Mouse (Mus musculus): ENCODE results near the gene Ubxn10.

Gene Ubxn10

DNA sequence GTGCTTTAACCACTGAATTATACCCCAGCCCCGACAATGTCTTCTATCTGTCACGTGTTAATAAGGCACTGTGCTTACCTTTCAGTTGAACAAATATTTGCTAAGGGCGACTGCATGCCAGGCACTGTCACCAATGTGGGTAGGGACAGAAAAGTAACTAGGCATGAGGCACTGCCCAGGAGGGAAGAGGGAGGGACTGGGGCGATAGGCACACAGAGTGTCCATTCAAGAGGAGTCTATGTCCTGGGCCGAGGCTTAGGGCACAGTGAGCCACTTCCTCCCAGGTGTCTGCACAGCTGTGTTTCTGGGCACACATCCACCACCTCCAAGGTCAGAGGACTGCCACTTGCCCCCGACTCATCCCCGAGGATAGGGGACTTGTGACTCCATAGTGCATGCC is at the start of gene Ubxn10:
Ubxn10 (minus strand) TSS at position 137 of the 400 bp plus-strand sequence.
- DNase-seq, result no peak

DNA sequence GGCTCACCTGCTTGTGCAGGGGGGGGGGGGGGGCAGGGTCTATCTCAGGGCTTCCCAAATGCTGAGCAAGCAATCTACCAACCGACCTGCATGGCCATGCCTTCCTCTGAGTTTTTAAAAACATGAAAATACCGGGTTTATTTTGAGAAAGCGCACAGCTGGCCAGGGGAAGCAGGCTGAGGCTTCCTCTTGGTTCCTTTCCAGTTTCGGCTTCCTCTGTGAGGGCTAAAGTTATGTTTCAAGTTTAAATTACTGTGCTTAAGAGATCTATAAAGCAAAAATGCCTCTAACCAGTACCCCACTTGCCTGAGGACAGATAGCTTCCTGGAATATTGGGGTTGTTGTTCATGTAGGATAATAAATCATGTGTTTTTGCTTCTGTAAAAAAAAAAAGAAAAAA is 49.2 kb upstream of the Ubxn10 start:
- no peak for DNase-seq

DNA sequence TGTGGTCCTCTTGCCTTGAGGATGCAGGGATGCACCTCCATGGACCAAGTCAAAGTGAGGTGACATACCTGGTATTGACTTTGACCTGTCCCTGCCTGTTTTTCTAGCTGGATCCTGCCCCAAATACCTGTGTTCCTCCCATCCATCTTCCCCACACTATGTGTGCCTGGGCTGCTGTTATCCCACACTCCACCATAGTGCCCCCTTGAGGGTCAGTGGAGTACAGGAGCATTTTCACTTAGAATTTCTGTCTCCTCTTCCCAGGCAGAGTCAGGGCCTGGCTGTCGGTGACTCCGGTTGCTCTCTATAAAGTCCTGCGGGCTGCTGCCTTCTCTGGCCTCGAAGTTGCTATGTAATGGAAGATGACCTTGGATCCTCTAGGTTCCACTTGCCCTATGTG is 48.8 kb upstream of the Ubxn10 start:
- no peak for DNase-seq

DNA sequence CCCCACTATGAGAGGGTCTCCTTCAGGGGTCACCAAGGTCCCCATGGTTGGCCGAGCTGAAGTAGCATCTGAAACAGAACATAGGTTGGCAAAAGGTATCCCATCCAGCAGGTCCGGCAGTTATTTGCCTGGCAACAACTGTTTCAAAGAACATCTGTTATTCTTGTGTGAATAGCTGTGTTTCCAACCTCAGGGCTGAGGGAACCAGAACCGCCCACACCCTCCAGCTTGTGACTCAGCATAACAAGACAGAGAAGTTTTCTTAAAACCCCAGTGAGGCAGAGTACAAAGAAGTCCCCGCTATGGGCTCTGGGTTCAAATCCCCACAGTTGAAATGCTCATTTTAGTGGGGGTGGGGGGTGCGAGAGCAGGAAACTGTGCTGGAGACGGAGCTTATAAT is 45.1 kb upstream of the Ubxn10 start:
- no peak for DNase-seq

DNA sequence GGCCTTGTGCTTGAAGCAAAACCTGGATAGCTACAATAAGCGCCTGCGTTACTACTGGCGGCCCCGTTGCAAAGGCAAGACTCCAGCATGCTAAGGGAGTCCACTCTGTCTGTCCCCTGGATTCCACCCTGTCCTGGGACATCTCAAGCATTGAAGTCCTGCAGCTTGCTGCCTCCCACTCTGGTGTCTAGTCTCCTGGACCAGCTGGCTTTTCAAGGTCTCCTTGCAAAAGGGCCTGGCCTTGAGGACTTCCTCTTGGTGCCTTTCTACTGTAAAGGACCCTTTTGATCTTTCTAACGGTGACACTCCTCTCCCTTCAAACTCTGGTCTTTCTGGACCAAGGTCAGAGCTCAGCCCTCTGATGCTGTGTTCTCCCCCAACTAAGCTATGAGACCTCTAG is 43.3 kb upstream of the Ubxn10 start:
- DNase-seq, result no peak

DNA sequence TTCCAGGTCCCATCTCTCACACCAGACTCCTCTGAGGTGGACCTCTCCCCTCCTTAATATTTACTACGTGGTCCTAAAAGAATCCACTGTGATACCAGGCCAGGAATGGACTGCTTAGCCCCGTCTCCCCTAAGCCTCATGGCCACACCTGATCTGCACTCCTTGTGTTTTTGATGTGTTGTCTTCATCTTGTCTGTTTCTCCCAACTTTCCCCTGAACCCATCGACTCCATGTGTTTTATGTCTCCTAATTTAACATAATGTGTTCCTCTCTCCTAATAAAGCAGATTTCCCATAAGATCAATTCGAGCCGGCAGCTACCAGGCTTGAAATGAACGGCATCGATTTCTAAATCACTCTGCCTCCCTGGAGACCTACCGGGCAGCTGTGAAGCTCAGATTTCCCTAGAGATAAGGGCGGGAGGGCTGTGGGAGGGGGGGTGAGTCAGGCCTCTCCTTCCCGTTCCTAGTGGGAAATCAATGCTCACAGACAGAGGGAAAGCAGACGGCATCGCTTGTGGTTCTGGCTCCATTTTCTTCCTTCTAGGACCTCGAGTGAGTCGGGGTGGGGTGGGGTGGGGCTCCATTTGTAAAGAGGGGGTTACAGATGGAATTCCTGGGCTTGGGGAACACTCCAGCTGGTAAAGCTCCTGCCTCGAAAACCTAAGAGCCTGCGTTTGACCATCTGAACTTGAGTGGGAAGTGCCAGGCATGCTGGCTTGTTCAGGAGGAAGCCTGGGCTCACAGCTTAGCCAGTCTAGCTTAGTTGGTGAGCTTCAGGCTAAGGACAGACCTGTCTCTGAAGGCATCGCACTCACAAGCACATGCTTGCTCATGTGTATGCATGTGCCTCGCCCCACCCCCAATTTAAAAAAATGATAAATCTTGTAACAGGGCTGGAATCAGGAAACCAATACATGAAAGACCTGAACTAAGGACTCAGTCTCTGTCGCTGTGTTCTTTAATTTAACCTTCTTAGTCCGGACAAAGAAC is 40.7 kb upstream of the Ubxn10 start:
- DNase-seq, result no peak

DNA sequence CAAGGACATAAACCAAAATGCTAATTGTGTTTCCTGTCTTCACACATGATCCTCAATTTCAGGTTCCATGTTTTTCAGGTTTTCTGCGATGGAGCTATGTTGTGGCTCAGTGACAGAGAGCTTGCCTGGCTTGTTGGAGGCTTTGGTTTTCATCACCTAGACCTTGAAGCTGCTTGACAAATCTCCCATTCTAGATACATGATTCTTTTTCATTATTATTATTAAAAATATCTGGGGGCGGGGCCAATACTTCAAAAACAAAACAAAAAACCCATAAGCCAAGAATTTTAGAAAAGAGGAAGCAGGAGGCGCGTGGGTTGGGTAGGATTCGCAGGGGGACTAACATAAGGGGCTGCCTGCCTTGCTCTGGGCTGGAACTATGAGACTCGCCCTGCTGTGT is 38.5 kb upstream of the Ubxn10 start, which contains the start of gene Pla2g2d:
Pla2g2d (plus strand) TSS at position 301 of the 400 bp plus-strand sequence.
- DNase-seq, result no peak

DNA sequence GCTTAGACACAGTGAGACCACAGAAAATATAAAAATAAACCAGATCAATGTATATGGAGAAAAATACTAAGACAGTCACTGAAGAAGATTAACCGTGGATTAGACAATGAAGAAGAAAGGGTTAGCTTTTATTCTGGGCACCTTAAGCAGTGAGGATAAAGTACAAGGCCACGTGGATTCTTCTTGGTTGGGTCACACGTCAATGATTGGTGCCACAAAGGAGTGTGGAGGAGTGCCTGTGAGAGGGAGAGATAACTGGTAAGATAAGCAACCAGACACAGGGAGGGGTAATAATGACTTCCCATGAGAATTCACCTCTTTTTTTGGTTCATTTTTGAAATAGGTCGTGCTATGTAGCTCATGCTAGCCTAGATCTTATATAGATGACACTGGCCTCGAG is 35.4 kb upstream of the Ubxn10 start:
- no peak for DNase-seq

DNA sequence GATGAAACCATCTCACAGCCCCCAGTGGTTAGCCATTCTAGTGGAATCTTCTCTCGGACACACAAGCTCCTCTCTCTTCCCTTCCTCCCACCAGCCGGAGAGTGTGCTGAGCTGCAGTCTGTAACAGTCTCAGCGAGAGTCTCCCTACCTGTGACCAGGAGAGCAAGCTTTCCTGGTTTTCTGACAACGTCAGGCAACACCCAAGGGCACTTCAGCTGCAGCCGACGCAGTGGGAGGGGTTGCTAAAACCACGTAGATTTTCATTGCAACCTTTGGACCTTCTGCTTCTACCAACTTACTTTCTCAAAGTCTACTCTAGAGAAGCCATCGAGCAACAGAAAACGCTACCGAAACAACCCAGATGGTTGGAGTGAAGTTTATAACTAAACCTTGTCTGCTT is 35.0 kb upstream of the Ubxn10 start:
- DNase-seq, result no peak

DNA sequence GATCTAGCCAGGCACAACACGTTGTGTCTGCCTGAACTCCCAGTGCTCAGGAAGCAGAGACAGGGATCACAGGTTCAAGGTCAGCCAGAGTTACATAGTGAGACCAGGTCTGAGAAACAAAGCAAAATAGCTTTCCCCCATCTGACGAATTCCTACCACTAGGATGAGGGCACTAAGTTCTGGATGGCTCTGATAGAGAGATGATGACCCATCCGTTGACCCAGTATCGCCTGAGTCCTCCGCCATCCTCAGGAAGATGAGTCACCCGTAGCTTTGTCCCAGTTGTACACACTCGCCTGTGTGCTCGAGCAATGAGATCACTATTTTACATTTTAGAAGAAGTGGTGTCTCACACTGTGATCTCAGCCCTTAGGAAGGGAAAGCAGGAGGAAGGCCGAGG is 25.3 kb upstream of the Ubxn10 start:
- DNase-seq, result no peak

DNA sequence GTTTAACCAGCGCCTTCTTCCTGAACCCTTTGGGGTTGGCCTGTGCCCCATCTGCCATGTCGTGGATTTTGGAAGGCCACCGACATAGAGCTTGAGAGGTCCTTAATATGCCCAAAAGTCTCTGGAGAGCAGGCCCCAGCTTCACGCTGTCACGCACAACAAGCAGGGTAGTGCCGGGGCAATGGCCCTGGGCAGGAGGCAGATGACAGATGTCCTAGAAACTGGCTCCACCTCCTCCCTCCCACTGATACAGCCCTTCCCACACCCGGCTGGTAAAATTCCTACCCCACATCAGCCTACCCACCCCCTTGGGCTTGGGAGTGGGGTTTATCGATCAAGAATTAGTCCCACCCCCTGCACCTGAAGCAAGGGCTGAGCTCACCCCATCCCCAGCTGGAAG is 20.4 kb upstream of the Ubxn10 start, which contains the start of gene Pla2g2f:
Pla2g2f (minus strand) TSS at position 211 of the 400 bp plus-strand sequence.
- no peak for DNase-seq

DNA sequence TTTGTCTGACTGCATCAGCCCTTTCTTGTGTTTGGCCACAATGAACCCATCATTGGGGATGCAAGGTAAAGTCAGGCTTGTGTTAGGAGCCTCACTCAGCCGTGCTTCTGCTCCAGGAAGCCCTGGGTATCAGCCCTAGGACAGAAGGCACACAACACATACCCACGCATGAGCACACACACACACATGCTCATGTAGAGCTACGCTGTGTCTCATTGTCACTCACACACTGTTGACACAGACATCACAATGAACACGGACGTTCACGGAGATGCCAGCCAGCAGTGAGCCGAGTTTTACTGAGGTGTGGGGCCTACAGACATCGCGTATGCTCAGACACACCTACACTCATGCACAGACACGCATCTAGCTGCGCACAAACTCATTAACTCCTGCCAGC is 19.0 kb upstream of the Ubxn10 start:
- no peak for DNase-seq

DNA sequence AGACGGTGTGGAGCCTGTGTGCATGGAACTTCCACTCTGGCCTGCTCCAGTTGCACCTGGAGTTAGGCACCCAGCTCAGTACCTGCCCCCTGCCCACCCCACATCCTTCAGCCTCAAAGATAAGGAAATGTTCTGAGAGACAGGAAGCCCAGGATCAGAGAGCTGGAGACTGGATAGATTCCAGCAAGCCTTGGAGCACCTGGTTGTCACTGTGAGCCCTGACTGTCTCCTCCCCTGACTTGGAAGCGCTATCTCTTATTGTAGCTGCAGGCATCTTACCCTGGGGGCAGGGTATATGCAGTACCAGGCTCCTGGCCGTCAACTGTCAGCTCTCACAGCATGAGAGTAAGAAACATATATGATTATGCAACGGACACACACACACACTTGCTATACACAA is 18.5 kb upstream of the Ubxn10 start:
- no peak for DNase-seq

DNA sequence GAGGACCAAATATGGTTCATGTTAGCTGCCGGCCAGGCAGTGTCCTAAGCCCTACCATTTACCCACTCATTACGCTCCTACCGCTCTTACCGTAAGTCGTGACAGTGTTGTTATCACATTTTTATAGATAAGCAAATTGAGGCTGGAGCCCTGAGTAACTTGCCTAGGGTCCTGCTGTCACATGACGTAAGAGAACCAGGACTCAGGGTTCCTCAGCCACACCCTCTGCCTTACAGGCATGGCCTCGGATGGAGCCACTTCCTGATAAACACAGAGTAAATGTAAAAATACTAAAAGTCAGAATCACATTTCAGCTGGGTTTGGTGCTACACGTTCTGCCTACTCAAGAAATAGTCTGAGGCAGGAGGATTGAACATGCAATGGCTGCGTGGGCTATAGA is 17.5 kb upstream of the Ubxn10 start:
- DNase-seq, result no peak

DNA sequence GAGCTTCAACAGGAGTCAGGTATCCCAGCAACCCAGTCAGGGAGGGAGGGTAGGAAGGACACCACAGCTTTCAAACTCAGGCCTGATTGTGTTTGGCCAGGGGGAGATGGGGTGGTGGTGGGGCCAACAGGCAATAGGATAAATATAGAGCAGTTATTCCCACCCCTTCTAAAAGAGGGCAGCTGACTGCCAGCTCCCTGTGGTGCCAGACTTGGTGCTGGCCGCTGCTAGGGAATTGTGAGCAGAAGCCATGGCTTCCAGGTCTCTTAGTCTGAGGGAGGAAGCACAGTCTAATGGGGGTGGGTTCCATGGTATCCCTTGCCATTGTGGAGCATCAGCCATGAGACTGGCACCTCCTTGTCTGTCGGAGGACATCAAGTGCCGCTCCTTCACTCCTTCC is 16.6 kb upstream of the Ubxn10 start:
- no peak for DNase-seq

DNA sequence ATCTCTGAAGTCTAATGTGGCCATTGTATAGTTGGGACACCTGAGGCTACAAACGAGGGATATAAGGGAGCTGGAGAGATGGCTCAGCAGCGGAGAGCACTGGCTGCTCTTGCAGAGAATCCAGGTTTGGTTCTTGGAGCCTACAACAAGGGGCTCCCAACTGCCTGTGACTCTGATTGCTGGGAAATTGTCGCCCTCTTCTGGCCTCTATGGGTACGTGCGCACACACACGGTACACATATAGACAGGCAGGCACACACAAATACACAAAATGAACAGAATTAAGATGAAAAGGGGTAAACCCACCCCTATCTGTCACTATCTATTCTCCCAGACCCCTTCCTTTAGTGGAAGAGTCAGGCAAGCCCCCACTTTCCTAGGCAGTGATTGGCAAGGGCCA is 15.6 kb upstream of the Ubxn10 start:
- DNase-seq, result no peak

DNA sequence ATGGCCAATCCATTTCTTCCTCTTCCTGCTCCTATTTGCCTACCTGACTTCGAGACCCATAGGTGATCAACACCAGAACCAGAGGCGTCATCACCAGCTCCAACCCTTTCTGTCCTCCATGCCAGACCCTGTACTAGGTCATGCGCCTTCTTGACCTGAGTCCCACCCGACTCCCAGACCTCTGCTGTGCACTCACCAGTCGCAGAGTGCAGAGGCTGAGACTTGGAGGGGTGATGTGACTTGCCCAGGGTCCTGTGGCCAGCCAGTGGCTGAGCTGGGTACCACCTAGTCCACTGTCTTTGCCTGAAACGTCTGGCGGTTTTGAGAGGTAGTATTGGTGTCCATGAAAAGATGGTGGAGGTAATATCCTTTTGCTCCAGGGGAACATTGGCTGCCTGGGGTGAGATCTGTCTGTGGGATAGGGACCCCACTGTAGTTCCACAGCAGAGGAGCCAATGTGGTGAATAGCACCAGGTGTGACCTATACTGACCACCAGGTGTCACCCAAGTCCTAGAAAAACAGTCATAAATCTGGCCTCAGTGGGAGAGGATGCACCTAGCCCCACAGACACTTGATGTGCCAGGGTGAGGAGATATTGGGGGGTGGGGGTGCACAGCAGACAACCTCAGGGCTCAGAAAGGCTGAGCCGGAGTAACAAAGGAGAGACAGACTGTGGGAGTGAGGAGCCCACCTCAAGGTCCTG is 11.6 kb upstream of the Ubxn10 start:
- no peak for DNase-seq

DNA sequence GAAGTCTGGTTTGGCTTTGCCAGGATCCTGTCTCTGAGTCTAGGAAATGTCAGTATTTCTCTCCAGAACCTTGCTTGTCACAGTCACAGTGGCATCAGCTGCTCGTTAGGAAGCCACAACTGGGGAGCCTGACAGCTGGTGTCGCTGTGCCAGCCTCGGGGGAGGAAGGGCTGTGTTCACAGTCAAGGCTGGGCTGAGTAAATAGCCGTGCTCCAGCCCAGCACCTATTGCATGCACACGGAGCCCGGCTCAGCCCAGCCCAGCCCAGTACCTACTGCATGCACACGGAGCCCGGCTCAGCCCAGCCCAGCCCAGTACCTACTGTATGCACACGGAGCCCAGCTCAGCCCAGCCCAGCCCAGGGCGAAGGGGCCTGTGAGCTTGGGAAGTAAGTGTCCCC is 10.9 kb upstream of the Ubxn10 start:
- no peak for DNase-seq

DNA sequence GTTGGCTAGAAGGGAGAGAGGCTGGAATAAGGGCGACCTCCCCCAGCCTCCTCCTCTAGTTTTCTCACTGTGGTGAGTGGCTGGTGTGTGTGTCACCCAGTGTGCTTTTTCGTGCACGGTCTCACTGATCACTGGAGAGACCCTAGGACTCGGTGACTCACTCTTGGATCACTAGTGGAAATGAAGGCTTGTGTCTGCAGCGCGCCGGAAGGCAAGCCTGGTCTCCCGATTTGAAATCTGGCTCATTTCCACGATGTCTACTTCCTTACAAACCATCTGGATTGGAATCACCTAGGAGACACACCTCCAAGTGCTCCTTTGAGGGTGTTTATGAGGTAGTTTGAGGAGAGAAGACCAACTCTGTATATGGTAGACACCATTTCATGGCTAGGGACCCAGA is 9.9 kb upstream of the Ubxn10 start:
- no peak for DNase-seq

DNA sequence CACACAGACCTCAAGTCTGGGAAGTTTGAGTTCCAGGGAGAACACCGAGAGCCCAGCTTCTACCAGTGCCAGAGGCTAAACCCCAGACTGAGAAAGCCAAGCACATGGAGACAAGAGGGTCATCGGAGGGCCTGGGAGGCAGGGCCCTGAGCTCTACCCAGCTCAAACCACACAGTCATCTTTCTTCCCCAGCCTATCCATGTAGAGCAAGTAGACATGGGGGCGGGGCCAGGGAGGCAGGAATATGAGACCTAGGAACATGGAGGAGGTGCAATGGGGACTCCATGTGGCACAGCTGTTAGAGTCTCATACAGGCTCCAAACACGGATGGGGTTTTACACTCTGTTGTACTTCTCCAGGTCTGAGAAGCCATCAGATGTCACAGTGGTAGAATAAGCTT is 8.9 kb upstream of the Ubxn10 start:
- peak; percentile 16 for DNase-seq

DNA sequence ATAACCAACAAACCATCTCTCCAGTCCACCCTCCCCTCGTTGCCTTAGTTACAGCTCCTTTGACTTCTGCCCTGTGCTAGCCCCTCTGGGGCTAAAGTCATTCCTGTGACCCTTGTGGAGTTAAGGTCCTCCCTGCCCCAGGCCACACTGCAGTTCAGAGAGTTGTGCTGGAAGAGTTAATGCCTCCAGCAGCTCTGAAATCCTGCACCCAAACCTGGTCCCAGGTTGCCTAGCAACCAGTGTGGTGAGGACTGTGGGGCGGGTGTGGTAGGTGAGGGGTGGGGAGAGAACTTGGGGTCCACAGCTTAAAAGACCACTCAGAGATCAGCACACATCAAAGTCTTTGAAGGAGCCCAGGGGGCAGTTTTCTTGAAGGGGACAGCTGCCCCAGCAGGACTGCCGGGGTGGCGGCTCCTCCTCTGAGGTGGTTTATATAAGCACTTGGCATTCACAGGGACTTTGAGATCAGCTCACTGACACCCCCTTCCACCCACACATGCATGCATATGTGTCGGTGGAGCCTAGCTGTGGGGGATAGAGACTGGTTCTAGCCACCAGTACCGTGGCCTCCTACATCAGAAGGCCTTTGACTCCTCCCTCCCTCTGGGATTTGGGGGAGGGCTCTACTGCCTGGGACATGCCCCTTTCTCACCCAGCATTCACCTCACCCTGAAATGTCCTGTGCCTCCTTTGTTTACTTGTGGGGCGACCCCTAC is 2.3 kb upstream of the Ubxn10 start:
- no peak for DNase-seq

DNA sequence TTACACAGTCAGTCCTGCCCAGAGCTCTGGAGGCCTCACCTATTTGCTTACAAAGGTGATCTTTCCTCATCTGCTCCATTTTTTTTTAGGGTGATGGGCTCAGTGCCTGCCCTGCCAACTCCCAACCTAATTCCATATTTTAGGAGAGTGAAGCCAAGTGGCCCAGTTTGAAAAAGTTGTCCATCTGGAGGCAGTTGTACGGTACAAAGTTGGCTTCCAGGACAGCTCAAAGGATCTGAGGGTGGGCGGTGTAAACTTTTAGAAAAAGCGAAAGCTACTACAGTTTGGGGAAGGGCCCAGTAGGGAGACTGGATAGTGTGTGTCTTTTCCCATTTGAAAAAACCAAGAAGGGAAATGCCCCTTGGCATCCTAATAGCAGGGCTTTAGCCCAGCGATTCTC is 2.1 kb downstream of the Ubxn10 start:
- no peak for DNase-seq

DNA sequence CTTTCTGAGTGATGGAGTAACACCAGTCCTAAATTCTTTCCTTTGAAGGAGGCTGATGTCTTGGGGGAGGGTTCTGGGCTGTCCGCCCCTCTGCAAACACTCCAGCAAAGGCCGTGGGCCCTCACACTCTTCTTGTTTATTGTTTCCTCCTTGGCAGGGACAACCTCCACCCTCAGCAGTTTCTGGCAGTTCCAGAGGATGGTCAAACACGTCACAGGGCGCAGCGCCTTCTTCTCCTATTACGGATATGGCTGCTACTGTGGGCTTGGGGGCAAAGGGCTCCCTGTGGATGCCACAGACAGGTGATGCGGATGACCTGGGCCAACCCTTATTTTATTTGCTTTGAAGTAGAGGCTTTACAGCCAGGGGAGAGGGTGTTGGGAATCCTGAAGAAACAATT is 2.9 kb downstream of the Ubxn10 start:
- DNase-seq, result no peak
